Mouse (Mus musculus) small intestine, adult 2 months (tissue): ENCODE measurements at regions not wholly inside any gene's neighbourhood (a gene's known extent, or its start where the extent isn't known, plus 50 kb on each side); places are given as distances from the start of the nearest gene placed in this dataset.

Experiments
- CTCF ChIP-seq: fragments of 200-500 bp; IDR thresholded peaks from 2 replicates; pipeline ENCODE4 v1.5.1; 2012; ENCODE audit warnings: low read depth, mild to moderate bottlenecking, control low read depth, inconsistent platforms, low read length, moderate library complexity, mixed read lengths; ENCODE audit not compliant: insufficient replicate concordance, insufficient read length; ENCODE audit errors: extremely low read depth
- POLR2A ChIP-seq: fragments of 200-500 bp; IDR thresholded peaks from 2 replicates; pipeline ENCODE4 v1.6.1; 2012; ENCODE audit warnings: low read depth, mild to moderate bottlenecking, control low read depth, inconsistent platforms, low read length, moderate library complexity

DNA sequence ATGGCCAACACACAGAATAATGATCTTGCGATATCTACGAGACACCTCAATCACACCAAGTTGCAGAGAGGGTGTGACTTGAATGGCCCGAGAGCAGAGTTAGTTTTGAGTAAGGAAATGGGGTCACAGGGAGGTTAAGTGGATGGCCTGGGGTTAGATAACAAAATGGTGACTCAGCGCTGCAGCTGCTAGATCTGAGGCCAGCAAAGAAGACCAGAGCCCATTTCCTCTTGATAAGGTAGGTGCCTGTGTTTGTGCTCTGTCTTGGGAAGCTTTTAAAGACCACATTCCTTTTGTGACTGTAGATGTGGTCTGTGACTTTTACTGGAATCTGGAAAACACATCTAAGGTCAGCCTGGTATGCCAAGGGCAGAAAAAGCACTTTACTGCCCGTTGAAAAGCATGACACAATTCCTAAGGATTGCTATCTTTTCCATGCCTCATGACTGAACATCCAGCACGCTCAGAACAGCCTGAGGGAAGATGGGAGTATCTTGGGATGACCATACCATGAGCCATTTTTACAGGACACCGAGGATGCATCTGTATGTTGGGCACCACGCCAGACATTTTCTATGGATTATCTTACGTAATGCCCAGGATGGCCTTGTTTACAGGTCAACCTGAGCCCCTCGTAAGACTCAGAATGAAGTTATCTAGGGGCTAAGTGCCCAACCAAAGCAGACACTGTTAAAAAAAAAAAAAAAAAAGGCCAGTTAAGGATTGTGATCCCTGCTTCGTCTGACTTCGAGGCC lies 148.7 kb upstream of the Prickle1 start:
- TF ChIP-seq CTCF (no peak), POLR2A (no peak)
